Mouse (Mus musculus): ENCODE measurements around the gene Rnls.
A peak's percentile ranks its signal among the peaks of the same experiment; 100 is the strongest.

The Rnls gene

DNA sequence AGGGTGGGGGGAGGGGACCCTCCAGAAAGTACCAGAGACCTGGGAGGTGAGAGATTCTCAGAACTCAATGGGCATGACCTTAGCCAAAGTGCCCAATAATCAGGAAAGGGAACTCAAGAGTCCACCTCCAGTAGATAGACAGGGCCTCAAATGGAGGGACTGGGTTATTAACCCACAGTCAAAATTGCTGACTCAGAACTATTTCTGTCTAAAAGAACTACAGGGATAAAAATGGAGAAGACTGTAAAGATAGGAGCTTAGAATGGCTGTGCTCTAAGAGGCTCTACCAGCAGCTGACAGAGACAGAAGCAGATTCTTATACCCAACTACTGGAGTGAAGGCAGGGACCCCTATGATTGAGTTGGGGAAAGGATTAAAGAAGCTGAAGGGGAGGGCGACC, 132.9 kb downstream of the Rnls start:
- DNase-seq = no peak

DNA sequence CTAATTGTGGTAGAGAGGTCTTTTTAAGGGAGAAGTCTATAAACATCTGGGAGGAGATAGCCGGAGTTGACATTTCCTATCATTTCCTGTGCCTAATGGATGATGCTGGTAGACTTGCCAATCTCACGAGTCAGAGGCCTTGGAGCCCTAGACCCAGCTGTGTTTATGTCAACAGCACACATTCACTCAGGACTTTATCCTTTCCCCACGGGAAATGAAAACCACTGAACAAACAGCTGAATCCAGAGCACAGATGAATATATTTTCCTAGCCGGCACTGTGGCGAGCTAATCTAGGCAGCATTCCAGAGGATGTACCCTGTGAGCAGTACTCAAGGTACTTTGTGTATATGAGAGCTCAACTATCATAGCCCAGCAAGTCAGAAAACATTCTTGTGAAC, 138.2 kb downstream of the Rnls start:
- peak; percentile 87 for DNase-seq

GRCm38 (mm10) chr19:33252226-33252625, 139.9 kb downstream of the Rnls start:
- no peak for DNase-seq

DNA sequence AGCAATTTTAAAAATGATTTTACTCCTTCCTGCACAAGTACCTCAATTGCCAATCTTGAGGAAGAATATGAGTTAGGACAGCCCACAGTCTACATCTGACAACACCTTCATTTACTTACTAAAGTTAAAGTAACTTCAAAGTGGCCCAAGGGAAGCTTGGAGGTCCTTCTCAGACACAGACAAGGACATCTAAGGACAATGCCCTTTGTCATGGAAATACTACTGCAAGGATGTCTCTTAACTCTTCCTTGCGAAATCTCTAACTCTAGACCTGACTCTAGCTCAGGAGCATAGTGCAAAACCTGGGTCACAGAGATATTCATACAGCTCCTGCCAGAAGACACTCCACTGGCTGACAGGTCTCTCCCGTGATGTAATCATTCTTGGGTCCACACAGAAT, 147.9 kb downstream of the Rnls start:
- DNase-seq = no peak

GRCm38 (mm10) chr19:33240386-33240785, 151.7 kb downstream of the Rnls start:
- DNase-seq = no peak

DNA sequence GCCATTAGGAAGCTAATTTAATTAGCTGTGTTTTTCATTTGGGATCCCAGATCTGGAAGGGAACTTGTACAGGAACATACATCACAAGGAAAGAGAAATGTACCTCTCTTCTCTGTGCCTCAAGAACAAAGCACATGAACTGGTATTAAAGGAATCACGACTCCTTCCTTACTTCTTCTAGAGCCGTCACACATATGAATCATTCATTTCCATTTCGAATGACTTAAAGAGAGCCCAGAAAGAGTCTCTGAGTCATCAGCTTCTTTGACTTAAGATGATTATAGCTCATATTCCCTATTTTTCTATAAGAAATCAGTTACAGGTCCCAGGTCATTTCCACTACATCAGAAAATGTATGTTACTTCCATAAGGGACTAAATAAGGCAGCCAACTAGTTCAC, 159.2 kb downstream of the Rnls start:
- no peak for DNase-seq

DNA sequence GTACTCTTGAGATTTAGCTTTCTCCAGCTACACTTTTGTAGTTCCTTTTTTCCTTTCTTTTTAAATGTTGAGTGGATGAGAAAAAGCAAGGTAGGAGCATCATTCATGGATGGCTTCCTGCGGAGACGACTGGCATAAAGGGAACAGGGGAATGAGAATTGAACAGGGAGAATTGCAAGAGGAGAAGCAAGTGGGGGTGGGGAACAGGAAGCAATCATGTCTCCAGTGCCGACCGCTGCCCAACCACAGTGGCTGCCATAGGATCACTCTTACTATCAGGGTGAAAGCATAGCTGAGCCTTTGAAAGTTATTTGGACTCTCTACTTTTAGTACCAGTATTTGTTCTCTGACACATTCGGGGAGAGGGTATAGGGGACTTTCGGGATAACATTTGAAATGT, 160.8 kb downstream of the Rnls start:
- DNase-seq = no peak

DNA sequence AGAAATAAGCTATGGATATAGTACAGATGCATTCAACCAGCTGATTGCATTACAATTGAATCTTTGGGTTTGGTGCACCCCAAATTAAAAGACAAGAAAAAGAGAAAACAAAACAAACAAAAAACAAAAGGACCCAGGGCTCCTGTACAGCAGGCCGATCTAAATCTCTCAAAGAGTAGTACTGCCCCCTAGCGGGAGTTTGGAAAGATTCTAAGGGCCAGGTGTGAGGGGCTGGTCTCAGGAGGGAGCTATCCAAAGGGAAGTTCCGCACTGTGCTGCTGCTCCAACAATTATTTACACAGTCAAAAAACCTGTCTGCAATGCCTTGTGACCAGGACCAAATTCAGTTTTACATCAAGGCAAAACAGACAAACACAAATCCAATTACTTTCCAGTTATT, 165.1 kb downstream of the Rnls start:
- peak; percentile 96 for DNase-seq

GRCm38 (mm10) chr19:33225858-33226705, 166.0 kb downstream of the Rnls start:
- no peak for DNase-seq

DNA sequence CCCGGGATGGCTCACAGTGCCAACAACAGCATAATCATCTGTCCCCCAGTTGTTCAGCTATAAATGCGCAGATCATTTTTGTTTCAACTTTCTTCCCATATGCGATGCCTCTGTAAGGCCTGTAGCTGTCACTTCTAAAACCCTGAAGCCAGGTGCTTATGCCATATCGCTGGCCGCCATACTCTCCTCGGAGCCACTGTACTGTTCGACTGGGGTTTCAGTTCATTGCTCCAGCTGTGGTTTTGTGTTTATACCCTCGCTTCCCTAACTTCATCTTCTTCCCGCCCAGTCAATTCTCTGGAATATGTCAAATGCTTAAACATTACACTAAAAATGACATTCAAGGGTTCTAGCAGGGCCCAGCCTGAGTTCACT, 167.1 kb downstream of the Rnls start:
- DNase-seq = peak; percentile 86

DNA sequence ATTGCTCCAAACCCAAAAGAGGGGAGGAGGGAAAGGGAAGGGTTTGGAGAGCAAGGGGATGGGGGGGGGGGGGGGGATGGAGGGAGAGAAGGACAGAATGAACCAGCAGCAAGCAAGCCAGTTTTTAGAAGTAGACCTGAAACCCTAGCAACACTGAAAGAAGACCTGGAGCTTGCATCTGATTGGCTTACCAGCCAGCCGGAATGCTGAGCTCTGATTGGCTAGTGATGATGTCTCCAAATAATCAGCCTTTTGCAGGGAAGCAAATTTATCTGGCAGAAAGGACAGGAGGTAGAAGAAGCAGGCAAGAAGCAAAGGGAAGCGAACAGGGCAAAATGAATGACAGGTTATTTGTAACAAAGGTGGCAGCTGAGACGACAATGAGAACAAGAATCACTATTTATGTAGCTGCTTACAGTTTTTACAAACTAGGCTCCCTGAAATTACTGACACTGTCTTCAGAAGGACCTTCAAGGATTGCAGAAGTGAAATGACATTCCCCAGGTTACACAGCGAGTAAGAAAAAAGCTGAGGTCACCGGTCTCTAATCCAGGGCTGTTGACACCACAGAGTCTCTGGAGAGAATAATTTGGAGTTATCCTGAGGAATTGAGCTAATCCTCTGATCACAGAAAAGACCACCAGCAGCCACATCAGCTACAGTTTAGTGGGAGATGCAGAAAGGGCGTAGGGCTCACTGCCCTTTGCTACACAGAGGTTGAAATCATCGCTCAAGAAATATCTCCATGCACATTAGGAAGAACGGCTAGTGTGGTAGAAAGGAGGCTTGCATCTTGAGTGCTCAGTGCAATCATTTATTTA, 167.7 kb downstream of the Rnls start:
- peak; percentile 97 for DNase-seq

- DNase-seq = no peak
These were observed 168.3 kb downstream of the Rnls start for GRCm38 (mm10) chr19:33223766-33224165.

GRCm38 (mm10) chr19:33223276-33223675, 168.8 kb downstream of the Rnls start:
- peak; percentile 95 for DNase-seq

DNA sequence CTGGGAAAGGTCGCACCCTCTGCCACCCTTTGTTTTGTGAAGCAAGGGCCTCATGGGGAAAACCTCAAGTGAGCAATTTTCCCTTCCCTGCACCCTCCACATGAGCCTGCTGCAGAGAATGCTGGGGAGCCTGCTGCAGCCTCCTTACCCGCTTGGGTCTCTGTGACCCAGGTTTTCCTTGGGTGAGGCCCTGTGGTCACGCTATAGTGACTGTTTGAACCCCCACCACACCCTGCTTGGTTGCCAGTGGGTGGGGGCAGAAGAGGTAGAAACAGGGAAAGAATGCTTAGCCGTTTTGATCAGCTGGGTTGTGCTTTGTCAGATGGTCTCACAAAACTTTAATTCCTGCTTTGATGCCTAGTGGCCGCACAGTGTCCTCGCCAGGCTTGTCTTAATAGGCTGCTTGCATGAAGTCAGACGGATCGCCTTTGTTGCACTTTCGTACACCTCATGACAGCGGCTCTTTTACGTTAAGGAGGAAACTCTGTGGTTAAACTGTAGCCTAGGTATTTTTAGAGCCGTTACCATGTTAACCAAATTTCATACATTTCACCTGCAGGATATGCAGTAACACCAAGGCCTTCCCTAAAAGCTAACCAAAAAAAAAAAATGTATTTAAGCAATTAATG, 169.4 kb downstream of the Rnls start:
- peak; percentile 87 for DNase-seq

- peak; percentile 93 for DNase-seq
These were observed 174.2 kb downstream of the Rnls start for GRCm38 (mm10) chr19:33217791-33218300.

- DNase-seq = no peak
These were observed 182.4 kb downstream of the Rnls start for GRCm38 (mm10) chr19:33209709-33210108.

- no peak for DNase-seq
These were observed 184.1 kb downstream of the Rnls start for GRCm38 (mm10) chr19:33207991-33208390.

GRCm38 (mm10) chr19:33205389-33205788, 186.7 kb downstream of the Rnls start:
- no peak for DNase-seq

GRCm38 (mm10) chr19:33202422-33202821, 189.7 kb downstream of the Rnls start:
- no peak for DNase-seq

DNA sequence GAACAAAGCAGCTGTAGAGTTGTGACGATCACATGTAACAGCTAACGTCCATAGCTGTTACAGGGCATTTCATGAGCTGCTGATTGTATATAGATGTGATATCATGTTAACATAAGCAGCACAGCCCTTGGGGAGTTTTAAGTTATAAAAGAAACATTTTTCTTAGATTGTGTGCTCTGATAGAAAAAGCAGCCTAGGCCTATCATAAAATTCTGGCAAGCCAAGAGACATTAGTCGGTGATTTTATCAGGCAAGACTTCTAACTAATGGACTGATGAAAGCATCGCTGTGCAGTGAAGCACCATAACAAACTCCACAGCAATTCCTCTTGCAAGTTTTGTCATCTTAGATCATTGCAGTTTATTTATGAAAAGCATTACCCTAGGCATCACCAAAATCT, 190.9 kb downstream of the Rnls start:
- DNase-seq = no peak

DNA sequence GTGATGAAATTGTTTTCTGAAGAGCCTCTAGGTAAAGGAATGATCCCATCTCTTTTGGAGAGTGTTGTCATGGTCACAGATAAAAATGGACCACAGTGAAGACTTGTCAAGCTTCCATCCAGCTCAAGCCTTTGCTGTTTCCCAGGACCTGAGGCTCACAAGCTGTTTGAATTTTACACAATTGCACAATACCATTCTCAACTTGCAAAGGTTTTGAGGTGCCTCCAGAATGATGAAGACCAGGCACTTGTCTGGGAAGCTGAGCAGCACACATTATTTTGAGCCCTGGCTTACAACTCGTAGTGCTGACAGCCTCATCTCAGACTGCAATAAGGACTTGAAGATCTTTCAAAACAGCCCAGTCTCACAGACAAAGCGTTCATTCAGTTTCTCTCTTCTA, 200.0 kb downstream of the Rnls start:
- DNase-seq = peak; percentile 91

DNA sequence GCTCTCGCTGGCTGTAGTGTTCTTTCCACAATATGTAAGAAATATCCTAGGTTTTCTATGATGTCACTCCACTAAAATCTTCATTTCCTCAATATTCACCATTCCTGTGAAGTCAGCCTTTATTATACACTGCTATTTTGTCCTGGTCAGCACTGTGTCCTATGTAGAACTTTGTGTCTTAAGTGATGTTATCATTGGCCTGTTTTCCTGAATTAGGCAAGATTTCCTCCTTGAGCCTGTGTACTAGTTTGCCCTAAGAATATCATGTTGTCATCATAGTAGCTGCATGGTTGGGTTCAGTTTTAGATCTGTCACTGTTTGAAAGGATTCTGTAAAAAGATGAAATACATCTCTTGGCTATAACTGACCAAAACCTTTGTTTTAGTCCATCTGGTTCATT, 203.3 kb downstream of the Rnls start:
- DNase-seq = no peak

DNA sequence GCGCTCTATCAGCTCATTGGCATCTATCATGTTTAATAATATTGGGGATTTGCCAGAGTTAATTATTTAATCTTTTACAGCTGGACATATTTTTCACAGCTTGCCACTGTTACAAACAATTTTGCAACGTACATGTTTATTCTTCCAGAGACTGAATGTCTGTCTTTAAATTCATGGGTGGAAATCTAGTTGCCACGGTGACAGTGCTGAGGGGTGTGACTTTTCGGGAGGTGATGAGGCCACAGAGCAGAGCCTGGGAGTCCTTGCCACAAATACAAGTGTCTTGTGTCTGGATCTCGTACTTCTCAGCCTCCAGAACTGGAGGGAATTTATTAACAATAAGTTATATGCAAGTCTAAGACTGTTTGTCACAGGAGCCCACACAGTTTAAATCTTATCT, 212.5 kb downstream of the Rnls start:
- no peak for DNase-seq

DNA sequence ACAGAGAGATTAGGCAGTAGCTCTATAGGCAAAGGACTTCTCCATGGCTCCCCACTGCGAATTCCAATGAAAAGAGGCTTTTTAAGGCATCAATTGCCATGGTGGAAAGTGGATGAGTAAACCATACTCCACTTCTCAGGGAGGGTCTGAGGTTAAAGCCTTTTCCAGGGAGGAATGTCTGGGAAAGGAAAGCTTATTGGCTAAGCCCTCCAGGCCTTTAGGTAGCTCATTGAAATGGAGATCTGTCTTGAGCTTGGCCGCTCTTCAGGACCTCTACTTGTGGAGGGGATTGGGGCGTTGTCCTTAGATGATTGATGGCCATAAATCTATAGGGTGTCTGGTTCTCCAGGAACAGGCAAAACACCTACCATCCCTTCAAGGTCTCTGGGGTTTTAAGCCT, 213.2 kb downstream of the Rnls start:
- no peak for DNase-seq
